Mouse (Mus musculus): Measurements from ENCODE around the gene Arhgdia.

The Arhgdia gene

DNA sequence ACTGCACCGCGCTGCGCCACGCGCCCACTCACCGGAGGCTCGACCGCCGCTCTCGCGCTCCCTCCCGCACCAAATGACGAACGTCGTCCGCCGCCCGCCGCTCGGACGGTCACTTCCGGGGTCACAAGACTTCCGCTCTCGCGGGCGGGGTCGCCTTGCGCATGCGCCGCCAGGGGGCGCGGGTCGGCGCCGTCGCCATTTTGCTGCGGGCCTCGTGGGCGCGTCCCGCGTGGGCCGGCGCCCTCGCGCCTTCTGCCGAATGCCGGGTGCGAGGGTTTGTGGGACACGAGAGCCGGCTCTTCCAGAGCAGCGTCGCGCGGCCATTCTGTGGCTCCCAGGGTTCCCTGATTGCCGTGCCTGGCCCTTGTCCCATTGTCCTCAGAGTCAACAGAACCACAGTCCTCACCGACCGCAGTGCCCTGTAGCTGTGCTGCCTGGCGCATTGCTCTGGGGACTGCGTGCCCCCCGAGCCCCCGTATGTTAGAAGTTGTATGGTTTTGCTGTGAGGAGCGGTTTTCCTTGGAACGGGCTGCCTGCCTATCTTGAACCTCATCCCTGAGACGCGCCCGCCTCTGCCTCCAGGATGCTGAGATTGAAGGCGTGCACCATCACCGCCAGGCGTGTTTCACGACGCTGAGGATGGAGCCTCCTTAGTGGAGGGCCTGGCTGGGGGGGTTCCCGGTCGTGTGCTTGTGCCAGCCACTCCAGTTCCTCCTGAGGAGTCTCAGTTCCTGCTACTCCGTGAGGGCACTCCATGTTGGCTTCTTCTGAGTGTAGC lies at the start of gene Arhgdia:
Gene Arhgdia, minus strand, starts transcription at position 135 of the 778 bp plus-strand sequence.
- DNase-seq (ENCODE audit: low spot score): peak; percentile 89

DNA sequence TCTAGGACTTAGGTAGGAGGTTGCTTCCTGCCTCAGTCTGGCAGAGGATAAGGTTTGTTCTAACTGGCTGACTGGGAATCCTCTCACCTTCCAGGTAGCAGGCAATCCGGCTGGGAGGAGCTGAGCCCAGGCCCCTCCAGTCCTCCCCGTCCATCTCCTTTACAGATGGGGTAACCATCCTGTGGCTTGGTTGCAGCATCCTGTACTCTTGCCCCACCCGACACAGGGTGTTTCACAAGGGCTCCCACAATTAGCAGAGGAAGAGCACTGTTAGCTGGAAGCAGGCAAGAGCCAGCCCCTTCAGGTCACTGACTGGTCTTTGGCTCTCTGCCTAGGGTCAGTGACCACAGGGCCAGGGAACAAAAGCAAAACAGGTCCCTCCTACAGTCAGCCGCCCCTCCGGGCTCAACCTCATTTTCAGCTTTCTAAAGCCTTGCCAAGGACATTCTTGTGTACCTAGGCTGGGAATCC lies 49.0 kb upstream of the Arhgdia start:
- no peak for DNase-seq (ENCODE audit: low spot score)

DNA sequence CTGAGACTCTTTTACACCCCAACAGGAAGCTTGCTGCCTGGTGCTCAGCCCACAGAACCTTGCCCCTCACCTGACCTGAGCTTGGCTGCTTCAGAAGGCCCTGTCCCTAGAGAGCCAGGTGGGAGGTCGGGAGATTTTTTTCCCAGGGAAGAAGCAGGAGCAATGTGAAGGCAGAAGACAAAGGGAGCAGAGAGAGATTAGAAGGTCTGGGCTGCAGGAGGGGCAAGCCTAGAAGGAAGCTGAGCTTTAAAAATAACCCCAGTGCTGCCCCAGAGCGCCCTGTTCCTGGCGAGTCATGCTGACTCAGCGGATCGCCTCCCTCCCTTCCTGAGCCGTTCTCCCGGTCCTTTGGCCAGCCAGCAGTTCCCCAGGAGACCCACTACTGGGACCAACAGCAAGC lies 48.5 kb upstream of the Arhgdia start:
- peak; percentile 66 for DNase-seq (ENCODE audit: low spot score)

DNA sequence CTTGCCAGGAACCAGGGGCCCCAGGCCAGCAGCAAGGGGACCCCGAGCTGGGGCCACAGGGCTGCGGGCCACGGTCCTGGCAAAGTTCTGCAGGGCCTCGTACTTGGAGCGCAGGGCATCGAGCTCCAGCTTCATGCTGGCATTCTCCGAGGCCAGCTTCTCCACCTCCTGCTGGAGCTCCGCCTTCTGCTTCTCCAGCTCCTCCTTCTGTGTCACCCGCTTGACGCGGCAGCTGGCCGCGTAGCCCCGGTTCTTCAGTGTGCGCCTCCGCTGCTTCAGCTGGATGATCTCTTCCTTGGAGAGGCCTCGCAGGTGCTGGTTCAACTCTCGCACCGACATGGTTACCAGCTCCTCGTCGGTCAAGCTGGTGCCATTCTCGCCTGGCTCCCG lies 47.9 kb upstream of the Arhgdia start:
- no peak for DNase-seq (ENCODE audit: low spot score)

DNA sequence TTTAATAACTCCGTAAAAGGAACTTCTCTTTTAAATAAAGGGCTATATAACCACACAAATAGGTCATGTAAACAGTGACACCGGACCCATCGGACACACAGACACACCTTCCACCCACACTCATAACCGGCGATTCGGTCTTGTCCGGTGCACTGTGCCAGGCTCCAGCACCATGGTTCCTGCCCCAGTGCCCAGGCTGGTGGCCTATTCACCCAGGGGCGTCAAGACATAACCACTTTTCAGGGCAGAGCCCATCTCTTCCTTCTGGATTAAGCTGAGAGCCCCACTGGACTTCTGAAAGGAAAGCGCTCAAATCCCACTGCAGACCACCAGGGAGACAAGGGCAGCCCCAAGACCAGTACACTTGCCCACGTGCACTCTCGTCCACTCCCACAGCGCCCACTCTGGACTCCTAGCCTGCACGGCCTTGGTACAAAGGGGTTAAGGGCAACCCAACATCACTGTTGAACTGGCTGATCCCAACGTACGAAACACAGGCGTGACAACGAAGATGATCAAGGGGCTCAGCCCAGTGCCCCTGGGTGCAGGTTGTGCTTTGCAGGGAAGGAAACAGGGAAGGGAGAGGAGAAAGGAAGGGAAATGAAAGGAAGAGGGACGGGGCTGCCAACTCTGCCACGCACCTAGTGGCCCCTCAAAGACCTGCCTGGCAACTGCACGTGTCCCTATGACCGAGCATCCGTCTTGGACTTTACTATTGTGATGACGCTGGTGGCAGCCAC lies 47.3 kb upstream of the Arhgdia start:
- DNase-seq (ENCODE audit: low spot score): no peak

DNA sequence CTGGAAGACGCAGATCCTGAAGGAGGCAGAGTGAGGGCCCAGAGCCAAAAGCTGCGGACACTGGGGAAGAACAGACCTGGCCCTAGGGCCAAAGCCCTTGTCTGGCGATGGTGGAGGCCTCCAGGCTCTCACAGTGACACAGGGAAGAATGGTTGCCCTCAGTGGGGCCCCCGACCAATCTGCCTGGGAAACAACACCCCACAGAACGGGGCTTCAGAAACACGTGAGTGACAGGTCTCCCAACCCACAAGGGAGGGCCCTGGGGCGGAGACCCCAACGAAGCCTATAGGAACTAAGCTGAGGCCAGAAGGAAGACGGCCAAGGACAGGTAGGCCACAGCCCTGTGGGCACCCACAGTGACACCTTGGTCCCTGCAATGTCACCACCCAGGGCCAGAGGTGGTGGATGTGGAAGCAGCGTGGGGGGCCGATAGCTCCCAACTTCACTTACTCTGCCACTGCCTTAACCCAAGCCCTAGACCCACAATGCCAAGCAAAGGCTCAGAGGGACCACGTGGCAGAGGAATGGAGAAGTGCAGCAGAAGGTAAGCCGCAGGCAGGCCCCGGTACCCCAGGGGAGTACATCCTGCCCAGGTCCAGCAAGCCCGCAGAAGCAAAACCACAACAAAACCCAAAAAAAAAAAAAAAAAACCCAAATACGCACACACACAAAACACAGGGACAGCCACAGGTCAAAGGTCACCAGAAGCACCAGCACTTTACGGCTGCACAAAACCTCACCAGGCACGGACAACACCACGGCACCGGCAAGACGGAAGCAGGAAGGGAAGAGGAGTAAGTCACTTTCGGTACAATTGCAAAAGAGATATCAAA lies 46.3 kb upstream of the Arhgdia start:
- no peak for DNase-seq (ENCODE audit: low spot score)

DNA sequence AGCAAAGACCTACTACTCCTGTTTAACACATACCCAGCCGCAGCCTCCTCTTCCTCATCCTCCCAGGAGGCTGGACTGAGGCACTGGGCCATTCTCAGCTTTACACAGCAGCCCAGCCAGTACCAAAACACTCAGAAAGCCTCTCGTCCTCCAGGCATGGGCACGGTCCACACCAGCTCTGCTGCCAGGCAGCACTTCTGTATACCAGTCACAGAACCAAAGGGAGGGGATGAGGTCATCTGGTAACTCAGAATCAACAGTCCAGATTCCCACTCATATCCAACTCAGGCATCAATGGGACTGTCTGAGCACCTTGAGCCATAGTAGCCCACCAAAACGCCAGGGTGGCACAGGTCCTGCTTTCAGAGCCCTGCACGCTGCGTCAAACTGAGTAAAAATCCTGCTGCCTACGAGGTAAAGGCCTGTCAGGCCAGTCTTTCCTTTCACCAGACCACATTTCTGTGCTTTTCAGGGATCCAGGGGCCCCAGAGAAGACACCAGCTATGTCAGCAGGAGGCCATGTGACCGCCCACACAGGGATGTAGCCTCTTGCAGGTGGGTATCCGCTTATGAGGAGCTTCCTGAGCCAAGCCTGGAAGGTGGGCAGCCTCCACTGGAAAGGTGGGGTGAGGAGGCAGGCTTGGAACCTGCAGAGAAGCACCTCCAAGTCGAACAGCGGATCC lies 45.5 kb upstream of the Arhgdia start:
- no peak for DNase-seq (ENCODE audit: low spot score)

DNA sequence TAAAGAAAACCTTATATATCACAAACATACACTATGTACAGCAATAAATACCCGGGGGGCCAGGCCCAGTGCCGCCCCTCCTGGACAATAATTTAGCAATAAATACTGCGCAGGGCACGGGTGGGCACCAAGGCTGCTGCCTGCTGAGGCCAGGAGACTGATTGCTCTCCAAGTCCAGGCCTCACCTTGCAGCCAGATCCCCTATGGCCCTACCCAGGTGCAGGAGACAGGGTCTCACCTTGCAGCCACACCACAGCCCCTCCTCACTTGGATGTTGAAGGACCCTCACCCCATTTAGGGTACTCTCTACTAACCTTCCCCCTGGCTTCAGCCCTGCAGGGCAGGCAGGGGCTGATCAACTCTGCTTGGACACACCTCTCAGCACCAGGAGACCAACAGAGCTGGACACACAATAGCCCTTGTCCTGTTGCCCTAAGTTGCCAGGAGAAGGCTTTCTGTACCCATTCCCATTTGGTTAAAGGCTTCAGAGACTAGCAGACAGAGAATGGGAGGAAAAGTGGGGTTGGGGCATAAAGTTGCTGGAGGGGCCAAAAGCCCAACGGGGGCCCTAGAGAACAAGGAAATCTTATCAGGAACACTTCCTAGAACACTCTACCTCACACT lies 43.8 kb upstream of the Arhgdia start, which contains the start of gene Sirt7:
Gene Sirt7, minus strand, starts transcription at position 89 of the 624 bp plus-strand sequence.
- DNase-seq (ENCODE audit: low spot score): no peak

DNA sequence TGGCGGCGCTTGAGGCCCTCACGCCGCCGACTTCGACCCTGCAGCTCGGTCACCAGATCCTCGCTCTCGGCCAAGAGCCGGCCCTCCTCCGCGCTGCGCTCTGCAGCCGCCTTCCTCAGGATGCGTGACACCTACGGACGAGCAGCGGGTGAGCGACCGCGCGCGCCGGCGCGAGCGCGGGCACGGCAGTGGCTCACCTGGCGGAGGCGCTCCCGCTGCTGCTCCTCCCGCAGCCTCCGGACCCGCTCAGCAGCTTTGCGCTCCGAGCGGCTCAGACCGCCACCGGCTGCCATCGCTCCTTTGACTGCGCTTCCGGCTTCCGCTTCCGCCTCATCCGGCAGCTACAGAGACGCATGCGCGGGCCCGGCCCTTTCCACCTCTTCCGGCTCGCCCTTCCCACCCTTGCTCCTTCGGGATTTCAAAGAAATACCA lies 43.3 kb upstream of the Arhgdia start:
- DNase-seq (ENCODE audit: low spot score): peak; percentile 87

DNA sequence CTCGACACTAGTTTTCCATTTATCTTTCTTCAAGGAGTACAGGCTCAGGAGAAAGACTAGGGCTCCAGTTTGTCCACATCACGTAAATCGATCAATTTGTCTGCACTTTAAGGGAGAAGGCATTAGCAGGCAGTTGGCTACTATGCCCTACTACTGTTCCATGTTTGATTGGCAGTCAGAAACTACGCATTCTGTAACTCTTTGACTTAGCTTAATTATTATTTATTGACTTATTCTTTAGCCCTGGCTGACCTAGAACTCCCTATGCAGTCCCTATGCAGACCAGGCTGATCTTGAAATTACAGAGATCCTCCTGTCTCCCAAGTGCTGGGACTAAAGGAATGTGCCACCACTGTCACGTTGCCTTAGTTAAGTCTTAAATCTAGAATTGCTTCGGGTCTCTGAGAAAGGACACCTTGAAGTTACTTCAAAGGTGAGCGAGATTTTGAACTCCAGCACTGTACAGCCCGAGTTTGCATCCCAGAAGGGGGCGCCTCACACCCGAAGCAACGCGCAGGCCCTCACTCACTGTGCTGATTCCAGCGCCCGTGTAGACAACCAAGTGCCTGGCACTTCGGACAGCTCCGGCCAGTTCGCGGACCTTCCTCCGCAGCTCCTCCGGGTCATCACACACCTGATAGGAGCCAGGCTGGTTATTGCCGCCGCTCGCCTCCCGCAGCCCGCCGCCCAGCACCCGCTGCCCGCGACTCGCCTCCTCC lies 42.7 kb upstream of the Arhgdia start:
- DNase-seq (ENCODE audit: low spot score): peak; percentile 72

DNA sequence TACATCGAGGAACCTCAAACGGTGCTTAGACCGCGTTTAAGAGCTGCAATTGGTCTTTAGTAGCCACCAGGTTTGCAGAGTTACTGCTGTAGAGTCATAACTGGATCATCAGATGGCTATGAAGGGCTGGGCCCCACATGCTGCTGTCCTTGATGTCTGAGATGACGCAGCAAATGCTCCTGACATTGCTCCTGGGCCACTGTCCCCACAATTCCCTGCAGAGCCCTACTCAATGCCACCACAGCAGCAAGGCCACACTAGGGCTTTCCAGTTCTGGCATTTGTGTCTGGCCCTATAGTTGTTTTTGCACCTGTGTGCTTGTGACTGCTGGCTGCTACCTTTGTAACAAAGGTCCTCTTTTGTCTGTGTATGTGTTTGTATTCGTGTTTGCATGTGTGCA lies 41.4 kb upstream of the Arhgdia start:
- no peak for DNase-seq (ENCODE audit: low spot score)

DNA sequence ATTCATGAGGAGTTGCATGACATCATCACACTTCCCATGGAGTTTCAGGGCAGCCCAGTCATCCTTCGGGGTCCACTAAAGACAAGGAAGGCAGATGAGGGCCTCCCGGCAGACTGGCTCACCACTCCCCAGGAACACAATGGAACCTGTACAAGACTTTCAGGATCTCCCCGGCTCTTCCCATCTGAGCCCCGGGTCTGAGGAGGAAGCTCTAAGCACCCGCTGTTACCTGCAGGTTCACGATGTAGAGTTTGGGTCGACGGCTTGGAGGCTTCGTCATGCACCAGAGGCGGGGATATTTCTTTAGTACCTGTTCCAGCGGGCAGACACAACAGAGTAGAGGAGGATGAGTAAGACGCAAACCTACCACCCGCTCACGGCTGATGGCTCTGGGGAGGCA lies 38.8 kb upstream of the Arhgdia start:
- no peak for DNase-seq (ENCODE audit: low spot score)

DNA sequence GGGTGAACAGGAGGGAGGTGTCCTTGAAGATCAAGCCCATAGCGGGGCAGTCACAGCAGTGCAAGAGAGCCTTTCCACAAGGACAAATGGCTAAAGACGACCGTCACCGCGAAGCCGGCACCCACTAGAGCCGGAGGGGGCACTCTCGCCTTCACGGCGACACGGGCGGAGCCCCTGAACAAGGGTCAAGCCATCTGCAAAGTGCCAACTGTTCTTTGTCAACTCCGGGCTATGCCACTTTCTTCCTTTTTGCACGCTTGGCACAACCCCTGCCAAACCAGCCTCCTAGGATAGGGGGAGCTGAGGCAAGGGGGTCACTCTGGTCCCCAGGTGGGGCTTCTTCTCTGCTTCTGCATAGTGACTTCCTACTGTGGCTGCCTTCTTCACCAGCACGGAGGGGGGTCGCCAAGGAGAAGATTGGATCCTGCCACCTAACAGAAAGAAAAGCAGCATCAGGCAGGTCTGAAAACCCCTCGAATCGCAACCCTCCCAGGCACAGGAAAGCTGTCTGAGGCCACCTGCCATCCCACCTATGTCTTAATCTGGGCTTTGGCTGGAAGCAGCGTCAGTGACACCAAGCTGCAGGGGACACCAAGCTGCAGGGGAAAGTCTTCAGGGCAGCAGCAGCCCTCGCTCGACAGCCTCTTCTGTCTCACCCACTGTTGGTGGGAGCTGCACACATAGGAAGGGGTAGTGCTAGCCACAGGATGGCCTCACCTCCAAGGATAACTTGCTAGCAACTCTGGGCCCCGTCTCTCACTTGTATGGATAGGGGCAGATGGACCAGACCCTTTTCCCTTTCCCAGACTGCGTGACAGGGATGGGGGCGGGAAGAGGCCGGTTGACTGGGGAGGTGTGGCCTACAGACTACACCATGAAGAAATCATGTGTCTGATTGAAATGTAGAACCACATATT lies 37.5 kb upstream of the Arhgdia start:
- DNase-seq (ENCODE audit: low spot score): no peak

DNA sequence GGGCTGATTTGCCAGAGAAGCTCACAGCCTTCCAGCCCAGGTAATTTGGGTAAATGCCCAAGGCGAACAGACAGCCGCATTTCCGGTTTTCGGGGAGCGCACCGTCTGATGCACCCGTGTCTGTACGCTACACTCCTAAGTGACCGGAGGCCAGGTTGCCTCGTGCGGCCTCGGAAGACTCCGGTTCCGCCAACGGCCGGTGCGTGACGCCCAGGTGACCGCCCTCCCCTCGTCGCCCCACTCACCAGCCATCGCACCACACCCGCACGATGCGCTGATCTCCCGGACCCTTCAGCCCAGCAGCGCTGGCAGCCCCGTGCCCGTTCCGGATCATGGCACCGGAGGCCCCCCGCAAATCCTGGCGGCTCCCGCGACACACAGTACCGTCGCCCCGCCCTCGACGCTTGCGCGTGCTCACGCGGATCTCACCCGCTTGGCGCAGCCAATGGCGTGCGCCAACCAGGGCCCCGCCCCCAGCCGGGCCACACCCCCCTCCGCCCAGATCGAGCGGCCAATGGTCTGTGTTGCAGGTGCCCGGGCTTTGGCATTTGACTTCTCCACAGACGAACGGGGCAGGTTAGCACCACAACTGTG lies 36.2 kb upstream of the Arhgdia start, which contains the start of gene Pcyt2:
Gene Pcyt2, minus strand, starts transcription at position 418 of the 594 bp plus-strand sequence.
- peak; percentile 92 for DNase-seq (ENCODE audit: low spot score)

DNA sequence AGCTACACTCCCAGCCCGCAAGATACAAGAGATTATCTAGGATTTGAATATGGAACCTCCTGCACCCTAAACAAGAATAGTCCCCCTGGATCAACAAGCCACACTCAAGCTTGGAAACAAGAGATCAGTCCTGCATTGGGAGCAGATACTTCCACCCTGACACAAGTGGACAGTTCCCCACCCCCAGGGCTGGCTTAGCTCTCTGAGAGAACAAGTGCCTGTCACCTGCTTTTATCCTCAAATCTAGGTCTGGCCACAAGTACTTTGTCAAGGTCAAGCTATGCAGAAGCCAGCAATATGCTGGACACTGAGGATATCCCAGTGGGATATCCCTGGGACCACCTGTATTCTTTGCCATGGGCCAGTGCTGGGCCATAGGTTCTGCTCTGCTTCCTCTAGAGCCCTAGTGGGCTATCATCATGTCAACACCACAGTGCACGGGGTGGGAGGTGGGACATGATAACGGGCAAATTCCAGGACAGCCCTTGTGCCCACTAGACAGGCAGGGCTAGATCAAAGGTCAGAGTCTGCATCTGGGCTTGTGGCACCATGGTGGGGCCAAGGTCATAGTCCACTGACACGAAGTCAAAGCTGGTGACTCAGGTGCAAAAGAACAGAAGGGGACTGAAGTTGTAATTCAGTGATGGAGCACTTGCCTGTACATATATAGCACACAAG lies 35.3 kb upstream of the Arhgdia start:
- no peak for DNase-seq (ENCODE audit: low spot score)

DNA sequence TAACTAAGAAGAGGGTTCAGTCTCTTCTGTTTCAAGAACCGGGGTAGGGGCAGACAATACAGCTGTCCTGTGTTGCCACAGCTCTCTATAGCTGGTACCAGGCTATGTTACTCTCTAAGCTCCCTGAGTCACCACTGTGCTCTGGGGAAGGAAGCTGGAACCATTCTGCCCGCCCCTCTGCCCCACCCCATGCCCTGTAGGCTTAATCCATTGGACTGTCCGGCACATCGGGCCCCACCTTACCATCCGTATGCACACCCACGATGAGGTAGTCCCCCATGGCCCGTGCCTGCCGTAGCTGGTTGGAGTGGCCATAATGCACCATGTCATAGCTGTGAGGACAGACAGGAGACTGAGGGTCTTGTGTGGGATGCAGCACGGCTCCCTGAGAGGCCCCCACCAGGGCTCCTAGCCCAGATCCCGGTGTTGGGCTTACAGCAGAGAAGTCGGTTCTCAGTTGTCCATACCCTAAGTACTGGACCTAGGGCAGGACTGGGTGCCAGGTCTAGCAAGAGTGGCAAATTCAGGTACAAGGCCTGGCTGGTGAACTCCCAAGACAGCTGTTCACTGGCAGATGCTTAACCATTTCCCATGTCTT lies 34.3 kb upstream of the Arhgdia start:
- no peak for DNase-seq (ENCODE audit: low spot score)

DNA sequence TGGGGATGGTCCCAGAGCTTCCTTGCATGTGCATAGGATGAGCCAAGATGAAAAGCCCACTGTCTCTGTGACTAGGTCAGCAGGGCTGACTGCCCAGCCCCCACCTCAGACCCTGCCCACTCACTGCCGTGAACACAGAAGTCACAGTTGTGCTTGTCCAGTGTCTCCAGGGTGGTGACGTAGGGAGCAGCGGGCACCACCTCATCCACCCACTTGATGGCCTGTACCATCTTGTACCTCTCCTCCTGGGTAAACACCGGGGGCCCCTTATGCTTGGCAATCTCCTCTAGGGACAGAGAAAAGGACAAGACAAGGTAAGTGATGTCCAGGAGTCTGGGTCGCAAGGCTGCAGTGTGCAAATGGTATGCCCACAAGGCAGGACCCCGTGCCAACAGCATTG lies 33.7 kb upstream of the Arhgdia start:
- DNase-seq (ENCODE audit: low spot score): no peak

DNA sequence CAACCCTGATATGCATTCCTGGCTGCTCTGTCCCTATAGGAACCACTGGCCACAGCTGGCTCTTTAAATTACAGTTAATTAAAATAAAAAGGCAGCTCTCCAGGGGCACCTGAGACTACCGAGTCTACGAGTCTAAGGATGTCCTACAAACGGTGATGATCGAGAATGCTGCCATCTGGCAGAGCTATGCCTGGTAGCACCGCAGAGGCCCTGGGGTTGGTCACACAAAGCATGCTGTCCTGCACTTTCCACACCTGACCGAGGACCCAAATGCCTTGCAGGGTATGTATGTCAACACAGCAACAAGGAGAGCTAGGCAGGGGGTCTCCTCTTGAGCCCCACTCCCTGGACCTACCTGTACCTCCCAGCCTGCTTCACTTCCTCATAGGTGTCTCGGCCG lies 32.6 kb upstream of the Arhgdia start:
- DNase-seq (ENCODE audit: low spot score): no peak
